Mouse (Mus musculus) left cerebral cortex, adult 8-10 months (tissue): ENCODE measurements around the gene Sp9. TPM values are rescaled to one million over a fixed set of nuclear protein-coding genes. Genes with fewer than 3 reads are reported as not detected.

ENCODE experiments used
- DNase-seq, 2 experiments: peaks; one replicate each; pipeline ENCODE4 v3.0.0; 2022; ENCODE audit warnings: low spot score in 2 of 2
- total RNA-seq, 4 experiments: library from RNA; stranded (reverse); gene quantifications; 2 replicates each; pipeline ENCODE4 v1.2.4; 2022

The Sp9 gene
- total RNA-seq, 4 experiments from 2014 or later = 4.9 to 5.9 (median 5.3) TPM

DNA sequence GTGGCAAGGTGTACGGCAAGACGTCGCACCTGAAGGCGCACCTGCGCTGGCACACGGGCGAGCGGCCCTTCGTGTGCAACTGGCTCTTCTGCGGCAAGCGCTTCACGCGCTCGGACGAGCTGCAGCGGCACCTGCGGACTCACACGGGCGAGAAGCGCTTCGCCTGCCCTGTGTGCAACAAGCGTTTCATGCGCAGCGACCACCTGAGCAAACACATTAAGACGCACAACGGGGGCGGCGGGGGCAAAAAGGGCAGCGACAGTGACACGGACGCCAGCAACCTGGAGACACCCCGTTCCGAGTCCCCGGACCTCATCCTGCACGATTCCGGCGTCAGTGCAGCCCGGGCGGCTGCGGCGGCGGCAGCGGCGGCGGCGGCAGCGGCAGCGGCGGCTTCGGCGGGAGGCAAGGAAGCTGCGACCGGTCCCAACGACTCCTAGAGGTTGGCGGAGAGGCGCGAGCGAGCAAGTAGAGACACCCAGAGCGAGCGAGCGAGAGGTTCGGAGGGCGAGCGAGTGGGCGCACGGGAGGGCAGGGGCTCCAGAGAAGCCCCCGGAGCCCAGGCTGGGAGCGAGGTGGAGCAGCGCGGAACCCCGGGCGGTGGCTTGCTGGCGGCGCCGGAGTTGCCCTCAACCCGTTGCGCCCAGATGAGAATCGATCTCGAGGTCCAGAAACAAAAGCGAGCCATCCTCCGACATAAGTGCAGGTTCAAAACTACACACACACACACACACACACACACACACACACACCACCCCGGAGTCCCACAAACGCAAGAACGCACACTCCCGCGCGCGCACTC, 2.6 kb downstream of the Sp9 start:
- DNase-seq = no peak

DNA sequence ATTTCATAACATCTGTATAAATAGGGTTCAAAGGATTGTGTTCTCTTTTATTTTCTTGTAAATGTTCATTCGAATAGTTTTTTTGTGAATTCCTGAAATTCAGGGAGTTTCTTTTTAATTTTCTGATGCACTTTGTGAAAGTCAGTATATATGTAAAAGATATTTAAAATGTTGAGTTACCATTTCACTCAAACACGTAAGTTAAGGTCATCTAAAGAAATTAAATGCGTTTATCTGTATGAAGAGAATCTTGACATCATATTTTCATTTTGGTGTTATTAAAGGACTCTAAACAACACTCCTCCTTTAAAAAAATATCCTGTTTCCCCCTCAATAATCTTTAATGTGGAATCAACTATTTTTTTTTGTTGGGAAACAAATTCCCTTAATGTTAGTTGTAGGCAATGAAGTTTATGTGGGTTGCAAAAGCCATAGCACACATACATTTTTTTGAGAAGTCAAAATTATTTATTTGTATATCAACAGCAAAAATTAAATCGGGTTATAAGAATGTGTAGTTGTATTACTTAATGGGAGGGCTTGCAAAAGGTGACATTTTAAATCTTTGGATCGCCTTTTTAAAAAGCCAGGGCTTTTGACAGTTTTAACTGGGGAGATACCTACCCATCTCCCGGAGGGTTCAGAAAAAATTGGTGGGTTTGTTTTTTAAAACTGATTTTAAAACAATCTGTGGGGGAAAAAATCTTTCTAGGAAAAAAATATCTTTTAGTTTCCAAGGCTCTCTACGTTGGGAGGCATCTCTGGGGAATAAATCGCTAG, 3.7 kb downstream of the Sp9 start:
- DNase-seq = no peak

DNA sequence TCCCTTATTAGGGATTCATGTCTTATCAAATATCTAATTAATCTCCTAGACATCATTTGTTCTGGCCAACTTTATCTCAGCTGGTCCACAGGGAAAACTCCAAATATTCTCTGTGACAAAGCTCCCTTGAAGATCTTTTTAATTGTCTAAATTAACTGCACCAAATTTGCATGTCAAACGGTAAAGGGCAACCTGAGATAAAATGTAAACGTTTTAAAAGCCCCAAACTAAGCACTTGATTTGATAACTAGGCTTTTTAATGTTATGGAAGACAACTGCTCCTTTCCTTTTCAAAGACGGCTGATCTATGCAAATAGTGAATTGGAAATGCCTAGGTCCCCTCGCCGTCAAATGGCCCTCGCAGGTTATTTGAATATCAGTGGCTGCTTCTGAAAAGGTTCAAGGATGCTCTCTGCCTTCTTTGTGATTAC, 4.4 kb downstream of the Sp9 start:
- DNase-seq = no peak

DNA sequence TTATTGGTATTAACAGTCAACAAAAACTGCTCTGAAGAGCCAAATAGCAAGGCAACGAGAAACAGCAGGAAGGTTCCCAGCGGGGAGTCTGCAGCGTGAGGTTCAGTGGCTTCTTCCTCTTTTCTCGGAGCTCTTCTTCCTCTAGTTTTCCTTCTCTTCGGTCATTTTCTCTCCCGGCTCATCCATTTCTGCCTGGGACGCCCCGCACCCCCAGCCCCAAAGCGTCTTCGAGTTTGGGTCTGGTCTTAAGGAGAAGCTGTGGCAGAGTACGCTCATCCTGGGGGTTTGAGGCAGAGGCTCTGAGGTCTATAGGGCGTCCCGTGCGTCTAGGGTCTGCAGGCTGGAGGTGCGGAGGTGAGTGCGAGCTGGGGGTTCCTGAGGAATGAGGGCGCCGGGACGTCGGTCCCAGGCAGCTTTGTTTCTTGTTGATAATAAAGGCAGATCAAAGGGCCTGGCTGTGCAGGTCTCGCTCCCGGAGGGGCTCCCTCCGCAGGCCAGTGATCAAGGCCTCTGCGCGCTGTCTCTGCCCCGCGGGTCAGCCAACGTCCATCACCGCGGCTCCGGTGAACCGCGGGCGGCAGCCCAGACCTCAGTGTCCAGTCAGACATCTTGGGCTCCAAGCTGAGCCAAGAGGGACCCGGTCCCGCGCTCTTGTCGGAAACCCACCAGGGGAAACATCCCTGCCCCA, 5.4 kb downstream of the Sp9 start:
- DNase-seq = peak in 1 of 2 experiments; percentile 25

DNA sequence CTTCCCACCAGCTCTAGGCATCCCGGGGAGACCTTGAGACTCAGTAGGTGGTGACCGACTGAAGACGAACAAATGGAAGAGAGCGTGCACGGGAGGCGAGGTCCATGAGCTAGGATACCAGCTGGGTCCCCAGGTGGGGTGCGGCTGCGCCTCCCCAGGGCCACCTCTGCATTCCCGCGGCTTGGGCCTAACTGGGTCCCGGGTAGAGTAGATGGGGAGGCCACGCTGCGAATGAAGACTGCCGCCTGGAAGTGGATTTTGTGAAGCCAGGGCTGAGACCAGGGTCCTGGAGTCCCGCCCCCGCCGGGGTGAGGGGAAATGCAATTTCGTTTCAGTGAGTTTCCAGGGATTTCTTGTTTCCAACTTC, 6.0 kb downstream of the Sp9 start:
- DNase-seq = no peak

- DNase-seq = peak; percentile 57 to 69
Observed at GRCm38 (mm10) chr2:73278131-73278854, 6.6 kb downstream of the Sp9 start.

DNA sequence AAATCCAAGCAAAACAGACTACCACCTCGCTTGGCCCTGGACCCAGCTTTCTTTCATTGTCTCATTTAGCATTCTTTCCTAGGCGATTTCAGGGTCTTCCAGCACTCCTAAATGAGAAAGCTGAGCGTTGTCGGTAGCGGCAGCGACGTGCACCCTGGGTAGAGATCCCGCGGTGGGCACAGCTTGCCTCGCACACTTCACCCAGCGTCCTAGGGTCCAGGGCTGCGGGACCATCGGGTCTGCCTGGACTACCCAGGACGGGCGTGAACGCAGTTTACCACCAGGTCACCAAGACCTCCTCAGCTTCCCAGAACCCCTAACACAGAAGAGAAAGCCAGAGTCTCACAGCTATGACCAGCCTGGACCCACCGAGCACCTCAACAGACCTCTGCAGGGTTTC, 7.1 kb downstream of the Sp9 start:
- DNase-seq = no peak

- DNase-seq = no peak
Observed at GRCm38 (mm10) chr2:73279271-73280038, 7.7 kb downstream of the Sp9 start.

DNA sequence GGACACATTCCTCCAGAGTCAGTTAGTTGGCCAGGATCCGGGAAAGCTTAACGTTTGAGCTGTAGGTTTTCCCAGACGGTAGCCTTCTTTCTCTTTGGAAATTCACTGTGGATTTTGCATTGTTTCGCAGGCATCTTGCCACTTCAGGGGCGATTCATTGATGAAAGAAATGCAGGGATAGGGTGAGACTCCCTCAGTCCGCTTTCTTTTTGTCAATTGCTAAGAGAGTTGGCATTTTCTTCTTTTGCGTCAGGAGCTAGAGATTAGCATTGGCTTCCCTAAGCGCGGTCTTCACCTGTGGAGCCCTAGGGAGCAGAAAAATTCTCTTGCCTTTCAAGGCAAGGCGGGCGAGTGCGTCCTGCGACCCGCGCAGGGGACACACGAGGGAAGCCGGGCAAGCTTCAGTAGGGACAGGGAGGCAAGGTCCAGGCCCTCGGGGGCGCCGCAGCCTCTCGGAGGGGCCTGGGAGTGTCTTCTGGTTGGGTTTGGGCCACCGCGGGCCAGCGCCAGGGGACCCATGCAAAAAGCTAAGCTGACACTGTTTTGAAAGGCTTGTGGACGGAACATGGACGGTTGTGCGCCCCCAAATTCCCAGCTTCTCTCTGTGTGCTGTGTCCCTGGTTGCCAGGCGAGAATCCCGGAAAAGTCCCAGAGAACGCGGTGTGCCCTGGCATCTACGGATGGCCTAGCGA, 8.8 kb downstream of the Sp9 start:
- no peak for DNase-seq

DNA sequence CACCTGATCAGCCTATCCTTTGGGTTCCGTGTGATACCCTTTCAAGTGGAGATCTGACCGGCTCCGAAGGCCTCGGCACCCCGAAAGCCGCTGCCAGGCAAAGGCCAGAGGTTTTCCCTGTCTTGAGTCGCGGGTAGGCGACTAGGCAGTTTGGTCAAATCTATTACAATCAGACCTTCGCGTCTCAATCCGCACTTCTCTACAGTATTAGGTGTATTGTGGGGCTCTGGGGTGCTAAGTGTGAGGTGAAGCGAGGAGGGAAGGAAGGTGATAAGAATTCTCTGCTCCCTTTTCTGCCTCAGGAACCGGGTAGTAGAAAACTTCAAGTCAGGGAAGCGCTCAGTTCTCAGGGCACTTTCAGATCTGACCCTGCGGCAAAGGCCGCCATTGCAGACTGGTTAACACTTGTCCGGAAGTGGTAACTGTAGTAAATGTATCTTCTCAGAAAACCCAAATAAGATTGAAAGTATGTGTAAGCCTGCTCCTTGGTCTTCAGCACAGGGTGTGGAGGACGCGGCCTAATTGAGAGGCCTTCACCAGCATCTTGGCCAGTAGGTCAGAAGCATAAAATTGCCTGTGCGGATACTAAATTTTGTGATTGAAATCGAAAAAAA, 9.4 kb downstream of the Sp9 start:
- no peak for DNase-seq

DNA sequence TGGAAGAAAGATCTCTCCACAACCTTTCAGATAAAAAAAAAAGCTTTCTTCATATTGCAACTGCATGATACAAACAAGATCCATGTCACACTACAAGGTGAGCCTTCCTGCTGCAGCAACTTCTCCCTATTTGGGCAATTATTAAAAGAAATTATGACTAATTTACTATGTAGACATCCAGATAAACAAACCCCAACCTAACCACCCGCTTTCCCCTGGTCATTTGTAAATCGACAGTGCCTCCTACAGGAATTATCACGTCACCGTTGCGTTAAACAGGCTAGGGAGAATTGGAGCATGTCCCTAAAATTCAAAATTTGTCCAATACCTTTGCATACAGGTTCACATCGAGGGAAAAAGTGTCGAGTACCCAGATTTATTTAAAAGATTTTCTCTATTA, 10.0 kb downstream of the Sp9 start:
- DNase-seq = no peak

DNA sequence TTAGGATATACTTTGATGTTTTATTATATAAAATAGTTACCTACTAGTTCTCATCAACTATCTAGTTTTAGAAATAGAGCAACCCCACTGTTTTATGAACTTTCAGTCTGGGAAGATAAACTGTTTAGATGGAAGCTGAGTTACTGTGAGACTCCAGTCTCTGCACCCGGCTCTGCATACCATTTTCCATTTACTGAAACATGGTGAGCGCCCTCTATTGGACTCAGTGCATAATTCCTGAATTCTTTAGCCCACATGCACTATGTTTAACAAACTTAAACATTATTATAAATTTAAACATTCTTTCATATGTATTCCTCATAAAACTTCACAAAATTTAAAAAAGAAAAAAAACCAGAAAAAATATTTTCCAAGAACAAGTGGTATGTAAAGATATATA, 13.9 kb downstream of the Sp9 start:
- no peak for DNase-seq

DNA sequence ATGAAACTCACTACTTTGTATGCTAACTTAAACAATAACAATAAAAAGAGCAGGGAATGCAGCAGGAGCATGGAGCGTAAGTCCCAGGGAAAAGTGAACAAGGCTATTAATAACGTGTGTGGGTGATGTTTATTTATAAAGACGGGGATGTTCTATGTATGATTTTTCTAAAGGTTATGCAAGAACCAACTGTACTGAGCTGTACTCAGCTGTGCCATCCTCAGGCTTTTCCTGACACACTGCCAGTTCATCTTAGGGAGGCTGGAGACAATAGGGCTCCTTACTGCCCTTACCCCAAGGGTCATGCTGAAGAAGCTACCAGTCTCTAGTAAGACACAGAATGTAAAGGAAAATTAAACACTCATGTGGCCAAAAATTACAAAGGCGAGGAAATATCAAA, 19.4 kb downstream of the Sp9 start:
- no peak for DNase-seq

DNA sequence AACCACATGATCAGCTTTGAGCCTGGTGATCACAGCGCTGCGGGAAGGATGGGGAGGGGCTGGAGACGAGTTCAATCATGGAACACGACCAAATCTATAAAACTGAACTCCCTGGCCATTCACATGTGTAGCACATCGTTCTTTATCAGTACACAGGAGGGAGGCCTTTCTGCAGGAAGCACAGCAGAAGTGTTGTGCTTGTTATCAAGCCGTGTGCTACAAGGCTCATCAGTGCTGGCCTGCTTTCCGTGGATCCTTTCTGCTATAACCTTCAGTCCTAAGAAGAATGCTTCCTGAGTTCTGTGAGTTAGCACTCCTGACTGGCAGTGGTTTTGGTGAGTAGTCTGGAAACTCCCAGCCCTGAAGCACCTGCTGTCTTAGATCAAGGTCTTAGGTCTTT, 23.3 kb downstream of the Sp9 start:
- DNase-seq = no peak

DNA sequence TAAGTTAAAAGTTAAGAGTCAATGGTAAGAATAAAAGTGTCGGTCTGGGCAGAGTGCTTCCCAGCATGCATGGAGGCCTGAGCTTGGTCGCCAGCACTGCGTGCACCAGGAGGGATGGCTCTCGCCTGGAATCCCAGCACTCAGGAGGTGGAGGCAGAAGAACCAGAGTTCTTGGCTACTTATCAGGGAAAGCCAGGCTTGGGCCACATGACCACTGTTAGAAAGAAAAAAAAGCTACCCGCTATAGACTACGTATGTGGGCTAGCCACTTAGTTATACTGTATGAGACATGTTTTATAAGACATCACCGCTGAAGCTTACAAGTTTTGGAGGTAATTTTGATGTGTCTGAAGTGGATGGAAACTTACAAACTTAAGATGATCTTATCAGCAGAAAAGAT, 26.4 kb downstream of the Sp9 start:
- no peak for DNase-seq

GRCm38 (mm10) chr2:73298841-73299240, 27.1 kb downstream of the Sp9 start:
- no peak for DNase-seq

GRCm38 (mm10) chr2:73301979-73302378, 30.3 kb downstream of the Sp9 start:
- no peak for DNase-seq

GRCm38 (mm10) chr2:73302722-73303121, 31.0 kb downstream of the Sp9 start:
- DNase-seq = no peak

- no peak for DNase-seq
Observed at GRCm38 (mm10) chr2:73304506-73304905, 32.8 kb downstream of the Sp9 start.

- DNase-seq = no peak
Observed at GRCm38 (mm10) chr2:73306006-73306405, 34.3 kb downstream of the Sp9 start.
